Comparison of ENCODE assay signal across 17 mouse cellular contexts in genomic region chr4:76183095-76183494, GRCm38 (mm10).
A peak's percentile ranks its signal among the peaks of the same experiment; 100 is the strongest.
DNase-seq lines count a peak whose midpoint lies in the region; TF ChIP-seq lines count a peak whose summit lies in the region.
"Had no signal": no experiment of that assay in that cellular context is flagged by ENCODE, and none has a peak within 500 bp of the region (broad histone marks: within the 10 kb centered on the region; RNA-seq: fewer than 3 reads in every experiment).

No protein-coding gene starts in this region.

- no peak for TF ChIP-seq CTCF in left cerebral cortex, adult 2 months (IDR thresholded peaks at IDR 0.05)

- H3K27ac ChIP-seq in left cerebral cortex, adult 2 months, result peak overlapping the region; percentile 37; the same call in 1 of the 2 replicates
- H3K27ac ChIP-seq: embryonic facial prominence, embryonic 12.5 days; embryonic facial prominence, embryonic 15.5 days; forebrain, embryonic 15.5 days; gastrocnemius, adult 2 months; hindbrain, embryonic 12.5 days; hindbrain, embryonic 15.5 days had no signal

- intact Hi-C loops in left cerebral cortex, adult 2 months (cut with DNase I), result no loop called here

- peak; percentile 18 to 39 for DNase-seq in cerebellum, adult 18-20 months
- DNase-seq in cerebellum, postnatal 4 days (ENCODE audit: low spot score in 2 of 2), result no peak
- no peak for DNase-seq in left cerebral cortex, adult 2 months (ENCODE audit: extremely low spot score in 1 of 2, low spot score in 2 of 2)
- DNase-seq in left cerebral cortex, adult 9 months (ENCODE audit: low spot score in 2 of 2), result no peak
- DNase-seq in cerebellum, adult 9-11 months, result peak; percentile 39
- no peak for DNase-seq in thymus, postnatal 0 days (ENCODE audit: low spot score)
- DNase-seq: adrenal gland, adult 2 months; adrenal gland, postnatal 14 days; gastrocnemius, adult 2 months; gastrocnemius, postnatal 14 days; heart, adult 11 months; kidney, adult 2 months had no signal

- H3K4me3 ChIP-seq in left cerebral cortex, adult 2 months, result no peak overlapping the region
- H3K4me3 ChIP-seq: embryonic facial prominence, embryonic 12.5 days; embryonic facial prominence, embryonic 15.5 days; forebrain, embryonic 15.5 days; gastrocnemius, adult 2 months; hindbrain, embryonic 12.5 days; hindbrain, embryonic 15.5 days had no signal

Comparison
In these comparisons a context has a peak if more than half of its experiments do, and no peak if none do; other contexts are left out.
1. DNase-seq: peak in cerebellum, adult 18-20 months (2 of 2) and cerebellum, adult 9-11 months (single experiment); none in cerebellum, postnatal 4 days (0 of 2), left cerebral cortex, adult 2 months (0 of 2), left cerebral cortex, adult 9 months (0 of 2) and thymus, postnatal 0 days (single experiment).